ENCODE assay signal across 20 mouse cellular contexts in genomic region chr6:17187106-17187505, GRCm38 (mm10).
A peak's percentile ranks its signal among the peaks of the same experiment; 100 is the strongest.
DNase-seq lines count a peak whose midpoint lies in the region; ATAC-seq lines count a peak whose summit lies in the region.
"Had no signal": no experiment of that assay in that cellular context is flagged by ENCODE, and none has a peak within 500 bp of the region (broad histone marks: within the 10 kb centered on the region; RNA-seq: fewer than 3 reads in every experiment).

No protein-coding gene starts in this region.

- no peak overlapping the region for H3K4me2 ChIP-seq in limb, embryonic 15.5 days
- H3K4me2 ChIP-seq in forebrain, embryonic 13.5 days: no peak overlapping the region
- H3K4me2 ChIP-seq: heart, embryonic 13.5 days; limb, embryonic 13.5 days; midbrain, embryonic 12.5 days had no signal

- H3K9me3 ChIP-seq in limb, embryonic 15.5 days: no peaks in the 10 kb centered on the region
- no peaks in the 10 kb centered on the region for H3K9me3 ChIP-seq in limb, embryonic 10.5 days (replicated peaks)
- H3K9me3 ChIP-seq in forebrain, embryonic 13.5 days (replicated peaks): no peaks in the 10 kb centered on the region
- no peaks in the 10 kb centered on the region for H3K9me3 ChIP-seq in midbrain, embryonic 10.5 days (replicated peaks)
- H3K9me3 ChIP-seq: heart, embryonic 13.5 days; limb, embryonic 13.5 days; midbrain, embryonic 12.5 days had no signal

- no peaks in the 10 kb centered on the region for H3K27me3 ChIP-seq in limb, embryonic 15.5 days
- no peaks in the 10 kb centered on the region for H3K27me3 ChIP-seq in limb, embryonic 10.5 days (ENCODE audit: low read depth, poor library complexity, severe bottlenecking)
- 0 out of 2 replicates have a peak, but pooled peaks cover 4% of the 10 kb centered on the region for H3K27me3 ChIP-seq in forebrain, embryonic 13.5 days
- H3K27me3 ChIP-seq in midbrain, embryonic 10.5 days (ENCODE audit: low read depth, poor library complexity, severe bottlenecking): no peaks in the 10 kb centered on the region
- H3K27me3 ChIP-seq: limb, embryonic 13.5 days; midbrain, embryonic 12.5 days had no signal

- H3K4me3 ChIP-seq in limb, embryonic 15.5 days: no peak overlapping the region
- no peak overlapping the region for H3K4me3 ChIP-seq in limb, embryonic 10.5 days
- no peak overlapping the region for H3K4me3 ChIP-seq in forebrain, embryonic 13.5 days
- H3K4me3 ChIP-seq in midbrain, embryonic 10.5 days: no peak overlapping the region
- H3K4me3 ChIP-seq: erythroblast, embryonic 14.5 days; heart, embryonic 13.5 days; left cerebral cortex, adult 2 months; limb, embryonic 13.5 days; midbrain, embryonic 12.5 days; myocyte had no signal

- no peak overlapping the region for H3K9ac ChIP-seq in limb, embryonic 15.5 days
- H3K9ac ChIP-seq in forebrain, embryonic 13.5 days: no peak overlapping the region
- H3K9ac ChIP-seq: heart, embryonic 13.5 days; limb, embryonic 13.5 days; midbrain, embryonic 12.5 days had no signal

- WGBS in limb, embryonic 15.5 days: 41% methylated on average over 4 of the region's 4 CpGs
- WGBS in limb, embryonic 10.5 days: 69% methylated on average over 4 of the region's 4 CpGs
- WGBS in forebrain, embryonic 13.5 days: 21% methylated on average over 4 of the region's 4 CpGs
- WGBS in midbrain, embryonic 10.5 days: 78% methylated on average over 4 of the region's 4 CpGs

- H3K27ac ChIP-seq in limb, embryonic 15.5 days: 0 out of 2 replicates have a peak overlapping the region, but pooled peaks have one; percentile 47
- H3K27ac ChIP-seq in limb, embryonic 10.5 days: no peak overlapping the region
- no peak overlapping the region for H3K27ac ChIP-seq in forebrain, embryonic 13.5 days
- no peak overlapping the region for H3K27ac ChIP-seq in midbrain, embryonic 10.5 days (replicated peaks)
- H3K27ac ChIP-seq: heart, embryonic 13.5 days; left cerebral cortex, adult 2 months; limb, embryonic 13.5 days; midbrain, embryonic 12.5 days had no signal

- DNase-seq in frontal cortex, postnatal 25 days (ENCODE audit: low spot score in 2 of 2): no peak
- DNase-seq in limb, embryonic 10.5 days (ENCODE audit: low spot score): no peak
- peak; percentile 77 for DNase-seq in Muller cell, postnatal 12 days (ENCODE audit: inconsistent ontology term)
- no peak for DNase-seq in cerebellum, adult 9-11 months
- no peak for DNase-seq in midbrain, embryonic 10.5 days (ENCODE audit: low spot score)
- DNase-seq: cerebellum, adult 8-10 months; embryo, embryonic 11 days; heart, postnatal 4 days; spleen, adult 18-20 months; thymus, postnatal 25 days had no signal

- no peaks in the 10 kb centered on the region for H3K4me1 ChIP-seq in limb, embryonic 15.5 days
- H3K4me1 ChIP-seq in limb, embryonic 10.5 days: no peaks in the 10 kb centered on the region
- peaks cover 24% of the 10 kb centered on the region for H3K4me1 ChIP-seq in forebrain, embryonic 13.5 days
- no peaks in the 10 kb centered on the region for H3K4me1 ChIP-seq in midbrain, embryonic 10.5 days
- H3K4me1 ChIP-seq: heart, embryonic 13.5 days; midbrain, embryonic 12.5 days had no signal

- peak; percentile 98 for ATAC-seq in frontal cortex, adult (ENCODE audit: low TSS enrichment)
- ATAC-seq in limb, embryonic 15.5 days (ENCODE audit: insufficient number of reproducible peaks, low FRiP score, low TSS enrichment, low read depth): no peak
- peak; percentile 94 for ATAC-seq in forebrain, embryonic 13.5 days
- ATAC-seq: inflammation-experienced regulatory T-cells, adult 6 months had no signal

- H3K36me3 ChIP-seq in limb, embryonic 15.5 days: no peaks in the 10 kb centered on the region
- no peaks in the 10 kb centered on the region for H3K36me3 ChIP-seq in limb, embryonic 10.5 days
- no peaks in the 10 kb centered on the region for H3K36me3 ChIP-seq in forebrain, embryonic 13.5 days (ENCODE audit: poor library complexity, severe bottlenecking)
- H3K36me3 ChIP-seq in midbrain, embryonic 10.5 days: no peaks in the 10 kb centered on the region
- H3K36me3 ChIP-seq: heart, embryonic 13.5 days; limb, embryonic 13.5 days; midbrain, embryonic 12.5 days had no signal
